Mouse (Mus musculus) large intestine, adult 2 months (tissue): ENCODE data around the gene Iapp. TPM values are rescaled to one million over a fixed set of nuclear protein-coding genes. Genes with fewer than 3 reads are reported as not detected.
"Not testable (repeated sequence)": the region's sequence is repeated elsewhere in the genome, so short reads cannot be mapped to it uniquely, and the experiment has no call there.

Experiments used
- DNase-seq: peaks from one replicate; pipeline ENCODE4 v3.0.0-alpha.2; 2012; ENCODE audit warnings: low read depth, low spot score
- WGBS: fragments of 180-500 bp; shearing (Covaris S2); methylation state at CpG from one replicate; pipeline ENCODE4 v1.1.7; 2018; 5-methylcytosine and 5-hydroxymethylcytosine counted together
- polyA plus RNA-seq: library from polyadenylated mRNA; depleted of rRNA; stranded (reverse); fragments of >200 nt; gene quantifications from 2 replicates; pipeline ENCODE4 v1.2.3, GENCODE M21; 2012; rRNA removed

The Iapp gene
- polyA plus RNA-seq = 1.4 and 3.9 TPM in 2 replicates

DNA sequence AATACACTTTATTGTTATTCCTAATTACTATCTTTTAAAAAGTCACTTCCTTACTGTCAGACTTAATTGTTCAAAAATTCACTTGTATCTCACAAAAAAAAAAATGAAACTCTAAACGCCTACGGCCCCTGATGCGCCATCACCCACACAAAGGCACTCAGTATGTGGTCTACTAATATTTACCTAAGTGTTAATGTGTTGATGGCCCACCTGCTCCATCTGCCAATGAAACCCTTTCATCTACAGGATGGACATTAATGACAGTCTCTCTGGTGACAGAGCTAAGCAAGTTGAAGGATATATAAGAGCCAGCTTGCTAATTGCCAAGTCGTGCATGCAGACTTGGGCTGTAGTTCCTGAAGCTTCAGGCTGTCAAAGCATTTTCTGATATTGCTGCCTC lies at the start of gene Iapp:
Iapp (plus strand) TSS at position 326 of the 400 bp plus-strand sequence.
- WGBS = 51% methylated on average over 4 of the region's 4 CpGs
- no peak for DNase-seq

DNA sequence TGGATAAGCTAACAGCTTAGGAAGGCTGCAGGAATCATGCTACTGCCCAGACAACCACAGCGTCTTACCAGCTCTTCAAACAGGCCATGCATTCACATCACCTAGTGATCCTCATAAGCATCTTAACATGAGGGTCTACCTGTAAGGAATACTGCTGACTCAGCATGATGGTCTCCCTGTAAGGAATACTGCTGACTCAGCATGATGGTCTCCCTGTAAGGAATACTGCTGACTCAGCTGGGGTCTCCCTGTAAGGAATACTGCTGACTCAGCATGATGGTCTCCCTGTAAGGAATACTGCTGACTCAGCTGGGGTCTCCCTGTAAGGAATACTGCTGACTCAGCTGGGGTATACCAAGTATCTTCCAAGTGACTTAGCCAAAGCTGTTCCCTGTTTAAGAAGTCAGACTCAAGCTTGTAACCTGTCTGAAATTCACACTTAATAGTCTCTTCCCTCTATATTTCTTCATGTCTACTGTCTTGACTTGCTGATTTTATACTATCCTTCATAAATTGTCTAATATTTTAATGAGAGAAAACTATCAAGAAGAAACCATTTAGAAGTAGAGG lies 47.4 kb upstream of the Iapp start:
- WGBS = 87% methylated on average over 1 of the region's 1 CpGs
- DNase-seq = not testable (repeated sequence)

DNA sequence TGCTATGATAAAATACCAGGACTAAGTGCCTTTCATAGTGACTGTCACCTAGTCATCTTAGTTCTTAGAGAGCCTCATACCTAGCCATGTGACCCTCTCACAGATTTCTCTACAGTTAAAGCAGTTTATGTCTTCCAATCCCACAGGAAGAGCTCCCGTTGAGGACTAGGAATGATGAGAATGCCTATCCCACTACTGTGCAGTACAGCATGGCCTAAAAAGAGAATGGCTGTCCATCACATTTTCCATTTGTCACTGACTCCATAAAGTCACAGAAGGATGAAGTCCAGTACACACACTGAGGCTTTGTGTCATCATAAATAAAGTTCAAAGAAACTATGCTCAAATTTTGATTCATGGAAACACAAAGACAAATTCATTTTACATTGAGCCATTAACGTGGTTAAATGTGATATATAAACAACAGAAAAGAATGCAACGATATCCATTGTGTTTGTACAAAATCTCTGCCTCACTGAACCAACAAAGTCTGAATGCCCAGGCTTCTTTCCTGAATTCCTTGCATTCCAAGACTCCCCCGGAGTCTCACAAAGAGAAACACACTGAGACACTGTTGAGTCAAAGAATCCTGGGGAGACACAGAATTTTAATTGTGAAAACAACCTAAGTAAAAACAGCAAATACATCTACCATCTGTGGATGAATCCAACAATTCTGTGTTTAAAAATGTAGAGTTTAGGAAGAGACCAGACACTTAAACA lies 22.3 kb upstream of the Iapp start:
- WGBS = 4% methylated on average over 4 of the region's 4 CpGs

DNA sequence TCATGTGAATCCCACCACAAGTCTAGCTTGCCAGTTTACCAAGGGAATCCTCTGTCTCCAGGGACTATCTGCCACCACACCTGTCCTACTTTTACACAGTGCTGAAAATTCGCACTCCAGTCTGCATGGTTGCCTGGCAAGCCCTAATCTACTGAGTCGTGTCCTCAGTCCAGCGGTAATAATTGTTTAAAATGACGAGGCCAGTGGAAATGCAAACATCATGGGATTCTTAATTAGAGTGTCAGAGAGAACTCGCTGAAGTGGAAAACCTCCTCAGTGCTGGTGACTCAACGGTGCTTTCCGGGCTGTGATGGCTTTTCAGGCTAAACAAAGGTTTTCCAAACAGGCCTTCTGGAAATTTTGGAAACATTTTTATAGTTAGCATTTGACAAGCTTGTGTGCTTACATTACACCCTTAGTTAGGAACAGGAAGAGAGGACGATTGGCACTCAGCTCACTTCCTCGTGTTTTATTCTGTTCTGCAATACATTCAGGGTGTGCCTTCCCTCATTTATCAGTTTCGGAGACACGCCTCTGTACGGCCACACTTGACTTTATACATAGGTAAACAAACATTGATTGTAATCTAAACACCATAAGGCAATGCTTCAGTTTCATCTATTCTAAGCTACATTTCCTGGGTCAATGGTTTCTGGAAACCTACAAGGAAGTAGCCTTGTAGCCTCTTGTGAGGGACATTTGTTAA lies 8.7 kb upstream of the Iapp start:
- 17% methylated on average over 12 of the region's 12 CpGs for WGBS
- DNase-seq = peak; percentile 57

More for the DNA sequence above, 22.3 kb upstream of the Iapp start:
- DNase-seq = no peak

DNA sequence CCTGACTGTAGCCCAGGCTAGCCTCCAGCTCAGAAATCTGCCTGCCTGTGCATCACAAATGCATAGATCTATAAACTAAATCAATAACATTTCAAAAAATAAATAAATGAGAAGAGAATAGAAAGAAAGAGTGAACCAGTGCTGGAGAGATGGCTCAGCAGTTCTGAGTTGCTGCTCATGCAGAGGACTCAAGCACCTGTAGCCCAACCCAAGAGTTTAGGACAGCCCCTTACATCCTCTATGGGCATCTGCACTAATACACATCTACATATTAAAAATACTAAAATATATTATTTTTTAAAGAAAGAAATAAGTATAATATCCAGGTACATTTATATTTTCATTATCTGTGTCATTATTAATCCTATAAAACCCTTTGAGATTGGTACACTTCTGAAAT lies 6.9 kb downstream of the Iapp start:
- DNase-seq = no peak

DNA sequence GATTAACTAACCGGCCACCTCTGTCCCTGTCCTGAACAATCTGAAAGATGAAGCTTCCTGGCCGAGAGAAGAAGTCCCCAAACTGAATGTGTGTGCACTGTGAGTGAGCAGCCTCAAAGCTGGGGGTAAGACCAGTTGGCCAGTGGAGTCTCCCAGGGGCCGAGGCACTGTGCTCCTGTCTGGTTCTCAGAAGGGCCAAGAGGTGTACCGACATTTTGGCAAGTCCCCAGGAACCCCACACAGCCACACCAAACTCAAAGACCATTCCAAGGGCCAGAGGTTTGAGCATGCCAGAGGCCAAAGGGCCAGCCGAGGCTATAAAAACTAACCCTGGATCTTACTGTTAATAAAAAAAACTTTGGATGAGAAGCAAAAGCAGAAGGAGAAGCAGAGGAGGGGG lies 16.1 kb downstream of the Iapp start:
- DNase-seq = no peak
- 72% methylated on average over 5 of the region's 5 CpGs for WGBS

DNA sequence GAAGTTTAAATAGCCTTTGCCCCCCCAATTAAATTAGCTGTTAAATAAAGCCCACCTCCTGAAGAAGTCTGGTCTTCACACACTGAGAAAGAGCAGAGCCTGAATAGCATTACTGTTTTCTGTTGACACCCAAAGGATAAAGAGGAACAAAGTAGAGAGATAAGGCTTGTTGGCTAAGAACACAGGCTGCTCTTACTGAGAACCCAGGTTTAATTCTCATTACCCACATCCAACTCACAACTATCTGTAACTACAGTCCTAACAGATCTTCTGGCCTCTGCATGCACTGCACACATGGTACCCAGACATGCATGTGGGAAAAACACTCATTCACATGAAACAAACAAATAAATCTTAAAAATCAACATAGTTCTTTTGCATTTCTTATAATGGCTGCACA lies 18.9 kb downstream of the Iapp start:
- DNase-seq = no peak

DNA sequence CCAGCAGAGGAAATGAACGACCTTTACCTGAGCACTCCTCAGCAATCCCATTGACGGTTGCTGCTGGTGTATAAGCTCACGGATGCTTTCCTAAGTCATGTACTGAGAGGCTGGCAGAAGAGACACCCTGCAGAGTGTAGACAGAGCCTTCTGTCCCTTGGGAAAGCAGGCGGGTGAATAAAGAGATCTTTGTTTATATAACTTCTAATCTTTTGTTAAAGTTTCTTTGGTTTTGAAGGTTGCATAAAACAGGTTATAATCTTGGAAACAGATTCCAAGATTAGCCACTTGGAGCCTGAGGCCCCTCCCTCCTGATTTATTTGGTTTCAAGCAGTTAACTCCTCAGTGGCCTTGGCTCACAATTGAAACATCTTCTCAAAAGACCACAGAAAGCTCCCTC lies 24.7 kb downstream of the Iapp start, which contains the start of gene Slco1a5:
Slco1a5 (minus strand) TSS at position 101 of the 400 bp plus-strand sequence.
- DNase-seq = no peak
- 18% methylated on average over 4 of the region's 4 CpGs for WGBS

DNA sequence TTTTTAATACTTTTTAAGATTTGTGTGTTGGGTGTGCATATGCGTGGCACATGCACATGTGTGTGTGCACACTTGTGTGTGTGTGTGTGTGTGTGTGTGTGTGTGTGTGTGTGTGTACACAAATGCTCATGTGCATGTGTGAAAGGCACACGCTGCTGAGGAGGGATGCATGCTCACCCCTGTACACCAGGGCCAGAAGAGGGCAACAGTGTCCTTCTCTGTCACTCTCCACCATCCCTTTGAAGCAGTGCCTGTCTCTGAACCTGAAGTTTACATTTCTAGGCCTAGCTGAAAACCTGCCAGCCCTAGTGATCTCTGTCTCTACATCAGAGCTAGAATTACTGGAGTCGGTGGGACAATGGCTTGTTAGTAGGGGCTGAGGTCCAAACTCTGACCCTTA lies 28.4 kb downstream of the Iapp start:
- DNase-seq = no peak
- WGBS = 68% methylated on average over 3 of the region's 3 CpGs

DNA sequence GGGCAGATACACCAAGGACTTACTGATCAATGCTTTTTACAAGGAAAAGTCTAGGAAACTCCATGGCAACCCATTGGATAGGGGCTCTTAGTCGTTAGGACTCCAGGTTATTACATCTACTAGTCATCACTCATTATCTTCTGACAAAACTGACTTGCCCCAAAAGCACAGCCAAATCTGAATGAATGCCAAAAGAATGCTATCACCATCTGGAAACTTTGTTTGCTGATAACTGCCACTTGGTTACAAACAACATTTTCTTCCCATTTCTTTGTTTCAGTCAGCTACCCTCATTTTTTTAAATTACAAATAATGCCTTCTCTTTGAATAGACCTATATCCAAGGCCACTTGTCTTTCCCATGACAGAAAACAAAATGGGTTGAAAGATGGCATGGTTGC lies 31.0 kb downstream of the Iapp start:
- DNase-seq = no peak
- 47% methylated on average over 1 of the region's 1 CpGs for WGBS

DNA sequence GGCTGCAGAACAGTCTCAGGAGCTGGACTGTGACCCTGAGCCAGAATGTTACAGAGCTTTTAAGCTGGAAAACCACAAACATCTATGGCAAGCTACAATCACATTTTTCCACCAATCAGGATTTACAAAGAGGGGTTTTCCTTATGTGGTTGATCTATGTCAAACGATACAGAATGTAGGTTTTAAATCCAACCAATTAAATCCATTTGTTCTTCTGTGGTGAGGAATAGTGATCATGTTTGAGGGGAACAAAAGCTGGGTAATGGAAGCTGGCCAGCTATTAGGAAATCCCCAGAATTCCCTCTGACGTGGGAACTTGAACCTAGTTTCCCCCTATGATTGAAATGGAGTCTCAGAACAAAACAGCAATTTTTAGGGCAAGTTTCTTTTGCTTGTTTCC lies 40.7 kb downstream of the Iapp start:
- 53% methylated on average over 2 of the region's 2 CpGs for WGBS
- no peak for DNase-seq

DNA sequence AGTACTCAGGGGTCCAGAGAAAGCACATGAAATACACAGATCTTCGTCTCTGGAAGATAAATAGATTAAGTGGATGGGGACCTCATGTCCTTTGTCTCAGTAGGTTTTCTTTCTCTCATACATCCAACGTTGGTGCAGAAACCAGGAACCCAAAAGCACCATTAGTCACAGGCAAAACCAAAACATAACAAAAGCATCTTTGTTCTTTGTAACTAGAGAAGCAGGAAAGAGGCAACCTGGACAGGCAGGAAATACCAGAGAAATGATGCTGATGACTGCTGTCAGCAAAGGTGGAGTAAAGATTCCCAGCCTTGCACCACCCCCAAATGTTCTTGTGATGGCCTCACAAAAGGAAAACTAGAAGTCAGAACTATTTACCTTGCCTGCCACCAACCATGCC lies 41.4 kb downstream of the Iapp start:
- 29% methylated on average over 2 of the region's 2 CpGs for WGBS
- DNase-seq = no peak

DNA sequence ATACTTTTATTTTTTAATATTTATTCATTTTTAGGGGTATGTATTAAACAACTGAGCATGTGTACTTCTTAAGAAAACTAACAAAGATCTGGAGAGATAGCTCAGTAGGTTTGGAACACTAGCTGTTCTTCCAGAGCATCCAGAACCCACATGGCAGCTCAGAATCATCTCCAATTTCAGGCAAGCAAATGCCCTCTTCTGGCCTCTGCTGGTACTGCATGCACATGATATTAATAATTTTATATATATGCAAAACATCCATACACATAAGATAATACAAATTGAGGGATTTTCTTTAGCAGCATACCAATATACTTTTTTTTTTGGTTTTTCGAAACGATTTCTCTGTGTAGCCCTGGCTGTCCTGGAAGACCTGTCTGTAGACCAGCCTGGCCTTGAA lies 45.3 kb downstream of the Iapp start:
- 76% methylated on average over 2 of the region's 2 CpGs for WGBS
- DNase-seq = no peak

DNA sequence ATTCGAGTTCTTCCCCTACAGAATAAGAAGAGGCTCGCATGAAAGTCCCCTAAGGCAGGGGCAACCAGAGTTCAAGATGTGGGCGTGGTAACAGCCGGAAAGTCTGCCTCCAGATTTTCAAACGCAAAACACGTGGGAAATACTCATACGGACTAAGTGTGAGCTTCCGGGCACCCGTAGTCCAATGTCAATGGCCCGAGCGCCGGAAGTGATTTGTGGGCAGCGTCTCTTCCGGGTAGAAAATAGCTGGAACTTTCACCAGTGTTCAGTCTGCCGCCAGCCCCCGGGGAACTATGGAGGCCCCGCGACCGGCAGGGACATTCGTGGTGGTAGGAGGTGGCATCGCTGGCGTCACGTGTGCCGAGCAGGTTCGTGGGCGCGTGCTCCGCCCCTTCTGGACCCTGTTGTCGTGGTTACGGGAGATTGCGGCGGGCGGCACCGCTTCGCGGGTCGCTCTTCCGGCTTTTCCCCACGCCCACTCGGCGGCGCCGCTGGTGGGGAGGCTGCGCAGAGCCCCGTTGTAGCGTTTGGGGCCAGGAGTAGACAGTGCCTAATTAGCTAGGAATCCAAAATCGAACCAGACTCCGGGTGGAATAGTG lies 47.3 kb downstream of the Iapp start, which contains the start of gene Pyroxd1:
Pyroxd1 (plus strand) TSS at position 215 of the 599 bp plus-strand sequence.
- peak; percentile 81 for DNase-seq

DNA sequence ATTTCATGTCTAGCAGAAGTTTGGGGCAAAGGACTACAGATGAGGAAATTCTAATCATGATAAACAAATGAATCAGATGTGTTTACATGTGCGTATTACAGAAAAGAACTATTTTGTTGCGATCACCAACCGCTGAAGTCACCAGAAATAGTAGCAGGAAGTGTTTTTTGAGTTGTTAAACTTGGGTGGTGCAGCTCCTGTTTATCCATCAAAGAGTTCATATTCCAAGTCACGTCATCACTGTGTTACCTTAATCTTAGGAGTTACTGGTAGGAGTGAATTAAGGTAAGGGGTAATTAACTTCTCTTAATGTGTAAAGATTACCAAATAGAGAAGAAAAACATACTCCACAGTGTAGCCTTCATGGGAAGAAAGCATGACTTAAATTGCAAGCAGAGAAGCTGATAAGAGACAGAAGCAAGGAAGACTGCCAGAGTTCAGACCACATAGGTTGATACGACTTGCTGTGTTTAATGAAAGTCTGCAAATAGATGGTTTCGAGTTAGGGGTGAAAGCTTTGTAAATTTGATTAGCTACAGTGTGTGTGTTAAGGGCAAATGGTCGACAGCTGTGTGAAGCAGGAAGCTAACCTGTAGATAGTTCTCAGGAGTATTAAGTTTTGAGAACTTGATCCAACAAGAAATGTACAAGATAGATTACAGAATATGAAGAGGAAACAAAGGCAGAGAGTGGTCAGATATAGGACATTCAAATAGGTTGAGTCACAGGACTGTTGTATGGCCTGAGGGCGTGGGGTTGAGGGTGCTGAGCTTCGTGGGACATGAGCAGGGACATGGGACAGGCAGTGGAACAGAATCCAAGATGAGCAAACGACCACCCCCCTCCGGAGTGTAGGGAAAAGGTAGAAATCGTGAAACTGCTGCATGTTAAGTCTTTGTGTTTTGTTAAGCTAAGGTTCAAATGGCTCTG lies 48.2 kb downstream of the Iapp start:
- DNase-seq = peak; percentile 56
- 26% methylated on average over 12 of the region's 12 CpGs for WGBS

More for the DNA sequence above, 47.3 kb downstream of the Iapp start, which contains the start of gene Pyroxd1:
- WGBS = under 1% methylated on average over 48 of the region's 48 CpGs

DNA sequence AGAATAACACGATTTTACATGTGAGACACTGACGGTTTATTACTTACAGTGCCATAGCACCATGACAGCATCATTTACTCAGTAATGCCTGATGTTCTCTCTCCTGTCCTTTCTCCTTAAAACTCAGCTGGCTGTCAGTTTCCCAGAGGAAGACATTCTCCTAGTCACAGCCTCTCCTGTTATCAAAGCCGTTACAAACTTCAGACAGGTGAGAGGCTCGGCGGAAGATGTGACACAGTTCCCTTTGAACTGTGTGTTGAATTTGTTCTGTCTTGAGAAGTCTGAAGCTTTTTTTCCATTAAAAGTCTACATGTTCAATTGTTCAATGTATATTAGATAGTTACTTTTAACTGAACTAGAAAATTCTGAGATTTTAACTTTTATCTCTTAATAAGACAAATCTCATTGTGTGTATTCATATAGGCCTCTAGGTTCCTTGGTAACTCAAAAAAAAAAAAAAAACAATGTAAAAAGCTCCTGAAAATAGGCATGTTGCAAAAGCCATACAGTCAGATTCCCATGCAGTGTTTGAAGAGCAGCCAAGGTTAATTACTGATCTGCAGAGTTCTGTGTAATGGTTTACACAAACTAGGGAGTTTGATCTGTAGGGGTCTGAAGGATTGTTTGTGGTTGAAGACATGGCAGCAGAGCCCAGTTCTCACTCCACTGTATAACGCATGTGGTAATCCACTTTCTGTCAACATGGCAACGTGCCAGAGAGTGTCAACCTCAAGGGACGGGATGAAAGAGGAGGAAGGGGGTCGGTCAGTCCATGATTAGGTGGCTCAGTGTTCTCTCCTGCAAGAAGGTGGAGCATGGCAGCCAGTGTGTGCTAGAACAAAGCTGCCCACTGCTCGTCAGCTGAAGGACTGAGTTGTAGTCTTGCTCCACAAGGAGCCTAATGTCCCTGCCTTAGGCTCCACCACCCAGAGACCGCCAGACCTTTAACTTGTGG lies 49.5 kb downstream of the Iapp start:
- DNase-seq = no peak
- 66% methylated on average over 11 of the region's 11 CpGs for WGBS

DNA sequence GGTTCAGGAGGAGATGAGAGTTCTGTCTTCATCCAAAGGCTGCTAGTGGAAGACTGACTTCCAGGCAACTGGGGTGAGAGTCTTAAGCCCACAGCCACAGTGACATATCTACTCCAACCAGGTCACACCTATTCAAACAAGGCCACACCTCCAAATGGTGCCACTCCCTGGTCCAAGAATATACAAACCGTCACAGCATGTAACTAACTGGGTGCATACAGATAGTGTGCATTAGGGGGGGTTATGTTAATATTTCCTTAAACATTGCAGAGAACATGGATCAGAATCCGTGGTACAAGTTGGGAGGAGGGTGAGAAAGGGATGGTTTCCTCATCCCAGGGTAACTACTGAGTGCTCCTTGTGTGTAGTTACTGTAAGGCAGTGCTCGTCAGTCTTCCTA lies 53.9 kb downstream of the Iapp start:
- 51% methylated on average over 3 of the region's 3 CpGs for WGBS
- DNase-seq = not testable (repeated sequence)
